Mouse (Mus musculus) cerebellum, adult 9-11 months (tissue): ENCODE measurements around the gene Il2.

Experiments
- DNase-seq: peaks from one replicate; pipeline ENCODE4 v3.0.0; 2022

The Il2 gene

GRCm38 (mm10) chr3:37125655-37126054 lies at the start of gene Il2:
Il2 (minus strand) TSS chr3:37125959.
- DNase-seq = no peak

GRCm38 (mm10) chr3:37174711-37175572 lies 49.2 kb upstream of the Il2 start:
- DNase-seq = no peak

- no peak for DNase-seq
Measured at GRCm38 (mm10) chr3:37173285-37173684, 47.5 kb upstream of the Il2 start.

- DNase-seq = no peak
Measured at GRCm38 (mm10) chr3:37169283-37169682, 43.5 kb upstream of the Il2 start.

- DNase-seq = no peak
Measured at GRCm38 (mm10) chr3:37161096-37161495, 35.3 kb upstream of the Il2 start.

- no peak for DNase-seq
Measured at GRCm38 (mm10) chr3:37158246-37158645, 32.5 kb upstream of the Il2 start.

GRCm38 (mm10) chr3:37157082-37157481 lies 31.3 kb upstream of the Il2 start:
- no peak for DNase-seq

- DNase-seq = no peak
Measured at GRCm38 (mm10) chr3:37154396-37154795, 28.6 kb upstream of the Il2 start.

GRCm38 (mm10) chr3:37153004-37153403 lies 27.2 kb upstream of the Il2 start:
- no peak for DNase-seq

GRCm38 (mm10) chr3:37152274-37152673 lies 26.5 kb upstream of the Il2 start:
- DNase-seq = no peak

GRCm38 (mm10) chr3:37146810-37147209 lies 21.1 kb upstream of the Il2 start:
- DNase-seq = no peak

- DNase-seq = no peak
Measured at GRCm38 (mm10) chr3:37146406-37146805, 20.6 kb upstream of the Il2 start.

- DNase-seq = no peak
Measured at GRCm38 (mm10) chr3:37144979-37145378, 19.2 kb upstream of the Il2 start.

GRCm38 (mm10) chr3:37141827-37142226 lies 16.1 kb upstream of the Il2 start:
- DNase-seq = no peak

GRCm38 (mm10) chr3:37140168-37140906 lies 14.6 kb upstream of the Il2 start:
- DNase-seq = no peak

GRCm38 (mm10) chr3:37139192-37139591 lies 13.4 kb upstream of the Il2 start:
- DNase-seq = no peak

- no peak for DNase-seq
Measured at GRCm38 (mm10) chr3:37137231-37137630, 11.5 kb upstream of the Il2 start.

- no peak for DNase-seq
Measured at GRCm38 (mm10) chr3:37129063-37129462, 3.3 kb upstream of the Il2 start.

- DNase-seq = no peak
Measured at GRCm38 (mm10) chr3:37128269-37128668, 2.5 kb upstream of the Il2 start.

GRCm38 (mm10) chr3:37126162-37126561 lies 403 bp upstream of the Il2 start:
- DNase-seq = no peak

- no peak for DNase-seq
Measured at GRCm38 (mm10) chr3:37090721-37091120, 35.0 kb downstream of the Il2 start.

- no peak for DNase-seq
Measured at GRCm38 (mm10) chr3:37084860-37085259, 40.9 kb downstream of the Il2 start.

GRCm38 (mm10) chr3:37073211-37073610 lies 52.5 kb downstream of the Il2 start:
- DNase-seq = no peak
